Mouse (Mus musculus) kidney, adult 18-20 months (tissue): ENCODE measurements around the gene Clec2d.

Experiments
- DNase-seq: peaks from one replicate; pipeline ENCODE4 v3.0.0; 2021

Clec2d gene

GRCm38 (mm10) chr6:129228935-129229773 is 48.7 kb downstream of the Clec2d start:
- DNase-seq, result peak; percentile 20

- peak; percentile 74 for DNase-seq
These were observed 49.6 kb downstream of the Clec2d start for GRCm38 (mm10) chr6:129229774-129230578.

DNA sequence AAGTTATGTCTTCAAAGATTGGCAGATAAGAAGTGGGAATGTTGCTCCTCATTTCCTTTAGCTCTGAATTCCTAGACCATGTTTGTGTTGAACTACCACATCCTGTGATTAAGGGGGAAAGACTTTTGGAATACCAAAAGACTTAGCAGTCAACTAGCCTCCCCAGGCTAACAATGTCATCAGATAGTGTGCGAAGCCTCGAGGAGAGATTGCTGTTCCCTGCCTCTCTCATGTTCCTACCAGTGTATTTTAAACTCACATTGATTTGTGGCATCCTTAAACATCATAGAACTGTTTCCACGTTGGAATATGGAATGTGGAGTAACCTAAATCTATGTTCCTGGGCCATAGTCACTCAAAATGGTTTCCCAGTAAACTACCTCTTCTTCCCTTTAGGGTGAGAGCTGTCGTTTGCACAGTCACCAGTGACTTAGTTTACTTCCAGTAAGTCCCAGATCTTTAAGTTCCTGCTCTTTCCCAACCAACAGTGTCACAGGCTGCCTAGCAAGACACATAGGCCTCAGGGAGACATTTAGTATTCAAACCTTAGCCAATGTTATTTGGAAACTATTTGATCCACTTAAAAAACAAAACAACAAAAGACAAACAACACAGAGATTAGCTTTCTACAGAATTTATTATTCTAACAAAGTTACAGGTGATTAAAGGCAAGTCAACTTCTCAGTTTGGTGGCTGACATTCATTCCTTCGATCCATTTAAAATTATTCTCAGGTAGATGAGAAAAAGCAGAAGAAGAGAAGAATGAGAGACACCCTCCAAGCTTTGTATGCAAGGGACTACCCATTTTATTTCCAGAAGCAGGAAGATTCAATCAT is 51.8 kb downstream of the Clec2d start:
- DNase-seq, result no peak

GRCm38 (mm10) chr6:129232842-129233205 is 52.4 kb downstream of the Clec2d start:
- DNase-seq, result no peak

- DNase-seq, result no peak
These were observed 53.0 kb downstream of the Clec2d start for GRCm38 (mm10) chr6:129233366-129233954.

DNA sequence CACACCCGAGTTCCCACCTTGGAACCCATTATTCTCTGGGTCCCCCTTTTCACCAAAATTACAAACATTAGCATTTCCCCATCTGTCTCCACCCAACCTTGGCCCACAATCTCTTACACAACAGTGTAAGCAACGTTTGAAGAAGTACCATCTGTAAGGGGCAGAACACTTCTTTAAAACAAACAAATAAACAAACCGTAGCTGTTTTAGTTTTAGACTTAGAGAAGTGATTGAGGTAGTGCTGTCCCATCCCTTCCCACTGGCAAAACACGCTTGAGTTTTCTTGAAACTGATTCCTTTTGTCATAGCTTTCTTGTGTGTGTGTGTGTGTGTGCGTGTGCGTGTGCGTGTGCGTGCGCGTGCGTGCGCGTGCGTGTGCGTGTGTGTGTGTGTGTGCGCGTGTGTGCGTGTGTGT is 53.5 kb downstream of the Clec2d start:
- no peak for DNase-seq

GRCm38 (mm10) chr6:129234456-129235360 is 54.3 kb downstream of the Clec2d start:
- no peak for DNase-seq

- DNase-seq, result peak; percentile 61
These were observed 55.5 kb downstream of the Clec2d start for GRCm38 (mm10) chr6:129235855-129236461.
